Mouse (Mus musculus): ENCODE data around the gene Map3k21.

The Map3k21 gene

GRCm38 (mm10) chr8:125910365-125911228 is at the start of gene Map3k21:
TSS of gene Map3k21 (plus strand) at chr8:125910450.
- DNase-seq (ENCODE audit: low spot score), result no peak

DNA sequence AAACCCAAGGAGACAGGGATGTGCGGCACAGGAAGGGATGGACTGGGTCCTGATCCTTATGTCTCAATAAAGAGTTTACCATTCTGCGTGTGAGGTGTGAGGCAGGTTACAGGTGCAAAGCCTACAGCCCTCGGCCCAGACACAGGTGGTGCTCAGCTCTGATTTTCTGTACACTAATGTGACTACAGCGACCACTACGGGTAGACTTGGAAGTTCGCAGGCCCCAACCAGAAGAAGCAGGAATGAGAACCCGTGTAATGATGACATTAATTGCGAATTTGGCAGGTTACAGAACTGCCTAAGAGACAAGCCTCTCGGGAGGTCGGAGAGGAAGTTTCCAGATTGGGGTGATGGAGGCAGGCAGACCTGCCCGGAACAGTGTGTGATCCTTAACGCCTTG is 44.1 kb upstream of the Map3k21 start:
- no peak for DNase-seq (ENCODE audit: low spot score)

DNA sequence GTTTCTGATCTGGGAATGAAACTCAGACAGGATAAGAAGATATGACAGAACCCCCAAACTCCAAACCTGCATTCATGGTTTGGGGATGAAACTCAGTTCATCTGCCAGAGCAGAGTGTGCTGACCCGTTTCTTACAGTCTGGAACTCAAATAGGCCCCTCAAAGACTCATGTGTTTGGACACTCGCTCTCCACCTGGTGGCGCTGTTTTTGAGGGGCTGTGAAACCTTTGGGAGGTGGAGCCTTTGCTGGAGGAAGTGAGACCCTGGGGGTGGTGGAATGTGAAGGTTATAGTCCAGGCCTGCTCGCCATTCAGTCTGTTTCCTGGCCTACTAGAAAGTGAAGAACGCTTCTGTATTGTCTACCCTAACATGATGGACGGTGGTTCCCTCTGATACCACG is 41.7 kb upstream of the Map3k21 start:
- DNase-seq (ENCODE audit: low spot score), result no peak

- no peak for DNase-seq (ENCODE audit: low spot score)
Measured at GRCm38 (mm10) chr8:125869739-125870138, 40.5 kb upstream of the Map3k21 start.

- no peak for DNase-seq (ENCODE audit: low spot score)
Measured at GRCm38 (mm10) chr8:125870179-125870702, 40.0 kb upstream of the Map3k21 start.

GRCm38 (mm10) chr8:125870821-125871321 is 39.4 kb upstream of the Map3k21 start:
- peak; percentile 75 for DNase-seq (ENCODE audit: low spot score)

GRCm38 (mm10) chr8:125872501-125873249 is 37.6 kb upstream of the Map3k21 start:
- no peak for DNase-seq (ENCODE audit: low spot score)

DNA sequence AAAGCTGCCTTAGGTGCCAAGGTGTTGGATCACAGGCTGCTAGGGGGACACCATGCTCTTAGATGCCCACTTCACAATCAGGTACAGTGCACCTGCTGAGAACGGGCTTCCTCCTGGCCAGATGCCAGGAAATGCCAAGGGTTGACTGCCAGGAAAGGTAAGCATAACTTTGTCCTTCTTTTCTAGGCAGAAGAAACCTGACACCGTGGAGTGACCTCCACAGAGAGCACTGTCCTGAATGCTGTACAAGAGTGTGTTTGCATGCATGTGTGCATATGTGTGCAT is 37.1 kb upstream of the Map3k21 start:
- no peak for DNase-seq (ENCODE audit: low spot score)

DNA sequence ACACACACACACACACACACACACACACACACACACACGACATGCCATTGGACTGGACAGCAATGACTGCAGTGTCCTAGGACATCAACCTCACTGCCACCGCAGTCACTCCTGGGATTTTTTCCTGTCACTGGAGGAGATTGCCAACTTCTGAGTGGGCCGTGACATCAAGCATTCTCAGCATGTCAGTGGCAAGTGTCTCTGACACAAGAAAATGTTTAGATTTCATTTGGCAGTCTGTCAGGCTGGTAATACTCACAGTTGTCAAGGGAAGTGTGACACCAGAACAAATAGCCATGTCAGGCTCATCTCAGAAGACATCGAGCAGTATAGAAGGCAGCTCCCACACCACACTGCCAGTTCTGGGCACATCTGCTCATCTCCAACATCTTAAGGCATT is 29.8 kb upstream of the Map3k21 start:
- no peak for DNase-seq (ENCODE audit: low spot score)

GRCm38 (mm10) chr8:125887549-125887948 is 22.7 kb upstream of the Map3k21 start:
- DNase-seq (ENCODE audit: low spot score), result no peak

DNA sequence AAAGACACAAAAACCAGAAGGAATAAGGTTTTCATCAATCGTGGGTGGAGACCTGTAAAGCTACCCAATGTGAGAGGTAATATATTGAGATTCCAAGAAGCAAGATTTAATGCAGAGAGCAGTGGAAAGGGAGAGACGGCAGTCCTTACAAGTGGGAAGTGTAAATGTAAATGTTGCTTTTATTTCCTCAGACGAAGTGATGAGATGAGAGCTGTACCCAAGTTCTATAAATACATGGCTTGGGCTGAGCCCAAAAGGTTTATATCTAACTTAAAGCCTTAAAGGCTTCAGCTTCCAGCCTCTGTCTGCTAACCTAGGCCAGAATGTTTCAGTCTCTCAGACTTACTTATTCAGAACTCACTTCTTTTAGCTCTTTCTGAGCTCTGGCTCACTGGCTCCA is 20.3 kb upstream of the Map3k21 start:
- no peak for DNase-seq (ENCODE audit: low spot score)

DNA sequence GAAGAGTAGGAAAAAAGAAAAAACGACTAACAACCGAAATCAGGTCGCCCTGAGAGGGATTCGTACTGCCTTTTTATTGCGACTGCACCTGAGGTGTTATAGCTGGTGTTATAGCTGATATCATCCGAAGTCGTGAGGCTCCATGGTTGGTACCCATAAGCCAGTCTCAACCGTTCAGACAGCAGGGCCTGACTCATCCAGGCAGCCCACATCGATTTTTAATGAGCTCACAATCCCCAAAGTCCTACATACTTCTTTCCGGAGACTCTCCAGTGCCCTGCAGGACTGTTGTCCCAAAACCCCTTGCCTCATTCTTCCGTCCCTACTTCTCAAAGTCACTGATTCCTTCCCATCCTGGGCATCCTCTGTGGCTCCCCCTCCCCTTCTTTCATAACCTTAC is 12.9 kb upstream of the Map3k21 start:
- no peak for DNase-seq (ENCODE audit: low spot score)

DNA sequence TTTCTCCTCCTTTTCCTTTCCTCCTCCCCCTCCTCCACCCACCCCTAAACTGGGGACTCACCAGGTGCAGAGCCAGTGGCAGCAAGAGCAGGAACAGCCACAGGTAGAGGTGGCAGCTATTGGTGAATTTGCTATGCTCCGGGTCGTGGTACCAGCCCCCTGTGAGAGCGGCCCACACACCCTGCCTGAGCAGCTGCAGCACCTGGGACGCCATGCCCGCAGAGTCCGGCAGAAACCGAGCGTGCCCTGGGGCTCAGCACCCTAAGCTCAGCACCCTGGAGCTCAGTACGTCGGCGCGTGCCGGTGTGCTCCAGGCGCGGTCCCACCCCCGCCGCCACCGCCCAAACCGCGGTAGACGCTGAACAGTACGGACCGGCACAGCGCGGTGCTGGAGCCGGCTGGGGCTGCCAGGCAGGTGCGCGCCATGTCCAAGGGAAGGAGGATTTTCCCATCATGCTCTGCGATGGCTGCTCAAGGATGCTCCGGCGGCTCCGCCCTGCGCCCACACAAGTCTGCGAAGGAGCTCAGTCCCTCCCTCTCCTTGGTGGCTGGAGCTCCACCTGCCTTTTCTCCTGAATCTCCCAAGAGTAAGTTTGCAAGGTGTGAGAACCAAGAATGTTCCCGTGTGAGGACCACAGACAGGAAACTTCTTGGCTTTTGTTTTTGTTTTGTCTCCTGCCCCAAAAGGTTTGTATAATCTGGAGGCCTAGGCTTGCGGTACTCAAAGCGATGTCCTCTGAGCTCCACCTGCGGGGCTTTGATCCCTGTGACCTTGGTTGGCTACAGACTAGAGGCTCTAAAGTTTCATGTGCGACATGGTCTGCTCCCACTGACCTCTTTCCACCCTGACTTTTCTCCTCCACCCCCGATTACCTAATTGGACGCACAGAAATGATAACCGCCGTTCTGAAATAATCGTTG is 12.1 kb upstream of the Map3k21 start, which contains the start of gene Pcnx2:
Pcnx2 (minus strand) TSS at position 450 of the 921 bp plus-strand sequence.
- DNase-seq (ENCODE audit: low spot score), result peak; percentile 68

DNA sequence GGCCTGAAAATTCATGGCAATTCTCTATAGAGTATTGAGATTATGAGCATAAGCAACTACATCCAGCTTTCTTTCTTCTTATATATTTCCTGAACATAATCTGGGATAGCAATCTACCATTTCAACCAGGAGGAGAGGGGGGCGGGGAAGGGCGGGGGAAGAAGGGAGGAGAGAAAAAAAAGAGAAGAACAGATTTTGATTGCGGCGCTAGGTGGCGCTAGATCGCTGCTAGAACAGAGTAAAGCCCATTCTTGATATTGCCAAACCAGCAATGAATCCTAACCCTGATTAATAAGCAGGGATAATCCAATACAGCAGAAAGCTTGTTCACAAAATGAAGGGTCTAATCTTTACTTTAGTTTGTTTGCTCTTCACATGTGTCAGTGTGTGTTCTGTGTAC is 11.4 kb upstream of the Map3k21 start:
- peak; percentile 69 for DNase-seq (ENCODE audit: low spot score)

DNA sequence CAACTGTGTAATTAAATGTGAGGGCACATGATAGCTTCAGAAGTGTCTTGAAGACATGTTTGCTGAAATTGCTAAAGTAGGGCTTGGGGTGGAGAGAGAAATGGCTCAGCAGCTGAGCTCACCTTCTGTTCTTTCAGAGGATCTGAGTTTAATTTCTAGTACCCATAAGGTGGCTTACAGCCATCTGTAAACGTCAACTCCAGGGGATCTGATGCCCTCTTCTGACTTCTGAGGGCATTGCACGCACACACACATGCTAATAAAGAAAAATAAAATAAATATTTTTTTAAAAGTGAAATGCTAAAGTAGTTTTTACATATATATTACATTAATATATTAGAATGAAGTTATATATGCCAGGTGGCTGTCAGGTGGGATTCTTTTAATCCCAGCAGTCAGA is 9.1 kb upstream of the Map3k21 start:
- DNase-seq (ENCODE audit: low spot score), result no peak

DNA sequence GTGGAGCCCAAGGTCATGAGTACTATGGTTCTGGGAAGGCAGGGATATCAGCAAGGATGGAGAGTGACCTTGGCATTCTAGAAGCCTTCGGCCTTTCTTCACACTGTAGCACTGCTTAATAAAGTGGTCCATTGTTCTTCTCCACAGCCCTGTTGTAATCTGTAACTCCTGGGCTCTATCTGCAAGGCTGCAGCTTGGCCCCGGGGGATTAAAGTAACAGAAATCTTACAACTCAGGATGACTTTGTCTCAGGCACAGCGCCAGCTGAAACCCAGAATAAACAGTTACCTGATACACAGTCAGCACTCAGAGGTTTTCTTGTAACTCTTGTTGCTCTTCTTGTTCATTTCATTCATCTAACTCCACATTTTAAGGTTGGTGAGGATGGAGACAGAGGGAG is 7.7 kb upstream of the Map3k21 start:
- DNase-seq (ENCODE audit: low spot score), result no peak

GRCm38 (mm10) chr8:125905341-125905740 is 4.9 kb upstream of the Map3k21 start:
- no peak for DNase-seq (ENCODE audit: low spot score)

DNA sequence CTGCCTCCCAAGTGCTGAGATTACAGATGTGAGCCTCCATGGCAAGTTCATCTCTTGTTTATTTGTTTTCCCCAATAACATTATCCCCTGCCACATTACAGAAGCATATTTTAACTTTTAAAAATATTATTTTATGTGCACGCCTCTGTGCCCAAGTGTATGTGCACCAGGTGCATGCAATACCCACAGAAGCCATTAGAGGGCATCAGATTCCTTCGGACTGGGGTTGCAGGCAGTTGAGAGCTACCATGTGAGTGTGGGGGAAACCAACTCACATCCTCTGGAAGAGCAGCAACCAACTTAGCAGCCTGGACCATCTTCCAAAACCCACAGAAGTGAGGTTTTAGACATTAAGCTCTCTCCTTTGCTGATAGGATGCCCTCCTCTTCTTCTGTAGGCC is 2.9 kb upstream of the Map3k21 start:
- DNase-seq (ENCODE audit: low spot score), result no peak

GRCm38 (mm10) chr8:125909661-125910364 is 437 bp upstream of the Map3k21 start:
- no peak for DNase-seq (ENCODE audit: low spot score)

- DNase-seq (ENCODE audit: low spot score), result no peak
Measured at GRCm38 (mm10) chr8:125911229-125911580, 955 bp downstream of the Map3k21 start.

DNA sequence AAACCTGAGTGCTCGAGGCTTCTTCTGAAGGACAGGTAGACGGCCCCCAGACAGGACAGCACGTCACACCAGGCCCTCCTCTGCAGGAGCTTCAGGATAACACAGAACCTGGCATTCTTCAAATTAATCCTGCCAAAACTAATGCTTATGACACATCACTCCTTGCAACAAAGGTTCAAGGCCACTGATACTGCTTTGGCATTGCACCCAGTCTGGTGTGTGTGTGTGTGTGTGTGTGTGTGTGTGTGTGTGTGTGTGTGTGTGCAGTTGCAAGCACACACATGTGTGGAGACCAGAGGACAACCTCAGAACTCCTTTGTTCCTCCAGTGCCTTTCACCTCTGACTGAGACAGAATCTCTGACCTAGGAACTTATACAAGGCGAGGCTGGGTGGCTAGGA is 3.0 kb downstream of the Map3k21 start:
- DNase-seq (ENCODE audit: low spot score), result no peak
